Mouse (Mus musculus): ENCODE results near the gene Gm28729. TPM values are rescaled to one million over a fixed set of nuclear protein-coding genes. Genes with fewer than 3 reads are reported as not detected.

Gm28729 gene
- total and polyA plus RNA-seq, 2 experiments from 2014 or later: 0.25 to 0.47 TPM

- Histone ChIP-seq H3K9ac (replicated peaks; ENCODE audit: low read length) (no peak overlapping the region), H3K27me3 (ENCODE audit: insufficient read depth, low read length) (no peaks in the 10 kb centered on the region), H3K36me3 (ENCODE audit: insufficient read depth, low read length) (no peaks in the 10 kb centered on the region), H3K4me3 (ENCODE audit: low read length) (no peak overlapping the region), H3K4me2 (ENCODE audit: low read depth, low read length) (no peak overlapping the region), H3K27ac (0 out of 2 replicates have a peak overlapping the region, but pooled peaks have one; percentile 20), H3K4me1 (ENCODE audit: insufficient read depth, low read length) (no peaks in the 10 kb centered on the region), H3K9me3 (ENCODE audit: low read length) (no peaks in the 10 kb centered on the region)
- no peak for ATAC-seq
- TF ChIP-seq CTCF (IDR thresholded peaks at IDR 0.05; ENCODE audit: low read depth): no peak
- WGBS: 52% methylated on average over 12 of the region's 12 CpGs
- DNase-seq (ENCODE audit: low spot score): no peak
Measured at GRCm38 (mm10) chr9:96450900-96451720, 74.0 kb downstream of the Gm28729 start.

- no peak for DNase-seq (ENCODE audit: low spot score)
- Histone ChIP-seq H3K4me2 (ENCODE audit: low read depth, low read length) (no peak overlapping the region), H3K4me1 (ENCODE audit: insufficient read depth, low read length) (no peaks in the 10 kb centered on the region), H3K27ac (no peak overlapping the region), H3K9ac (replicated peaks; ENCODE audit: low read length) (no peak overlapping the region), H3K9me3 (ENCODE audit: low read length) (no peaks in the 10 kb centered on the region), H3K4me3 (ENCODE audit: low read length) (no peak overlapping the region), H3K27me3 (ENCODE audit: insufficient read depth, low read length) (no peaks in the 10 kb centered on the region), H3K36me3 (ENCODE audit: insufficient read depth, low read length) (no peaks in the 10 kb centered on the region)
- 80% methylated on average over 9 of the region's 9 CpGs for WGBS
- no peak for TF ChIP-seq CTCF (IDR thresholded peaks at IDR 0.05; ENCODE audit: low read depth)
- no peak for ATAC-seq
Measured at GRCm38 (mm10) chr9:96449514-96449913, 75.5 kb downstream of the Gm28729 start.

GRCm38 (mm10) chr9:96445351-96445750, 79.7 kb downstream of the Gm28729 start:
- DNase-seq (ENCODE audit: low spot score) (no peak), ATAC-seq (no peak)
- Histone ChIP-seq H3K27me3 (ENCODE audit: insufficient read depth, low read length) (no peaks in the 10 kb centered on the region), H3K9me3 (ENCODE audit: low read length) (no peaks in the 10 kb centered on the region), H3K27ac (no peak overlapping the region), H3K36me3 (ENCODE audit: insufficient read depth, low read length) (no peaks in the 10 kb centered on the region), H3K4me1 (ENCODE audit: insufficient read depth, low read length) (no peaks in the 10 kb centered on the region), H3K4me2 (ENCODE audit: low read depth, low read length) (no peak overlapping the region), H3K9ac (replicated peaks; ENCODE audit: low read length) (no peak overlapping the region), H3K4me3 (ENCODE audit: low read length) (no peak overlapping the region)
- 68% methylated on average over 4 of the region's 4 CpGs for WGBS
- no peak for TF ChIP-seq CTCF (IDR thresholded peaks at IDR 0.05; ENCODE audit: low read depth)

GRCm38 (mm10) chr9:96442081-96442480, 83.0 kb downstream of the Gm28729 start:
- Histone ChIP-seq H3K9me3 (ENCODE audit: low read length) (no peaks in the 10 kb centered on the region), H3K36me3 (ENCODE audit: insufficient read depth, low read length) (no peaks in the 10 kb centered on the region), H3K27ac (no peak overlapping the region), H3K4me2 (ENCODE audit: low read depth, low read length) (no peak overlapping the region), H3K4me3 (ENCODE audit: low read length) (no peak overlapping the region), H3K9ac (replicated peaks; ENCODE audit: low read length) (no peak overlapping the region), H3K27me3 (ENCODE audit: insufficient read depth, low read length) (no peaks in the 10 kb centered on the region), H3K4me1 (ENCODE audit: insufficient read depth, low read length) (peaks cover 12% of the 10 kb centered on the region)
- DNase-seq (ENCODE audit: low spot score) (no peak), ATAC-seq (no peak)
- WGBS: 35% methylated on average over 10 of the region's 10 CpGs
- TF ChIP-seq CTCF (IDR thresholded peaks at IDR 0.05; ENCODE audit: low read depth): no peak

GRCm38 (mm10) chr9:96438334-96438871, 86.7 kb downstream of the Gm28729 start:
- Histone ChIP-seq H3K27ac (peak overlapping the region; percentile 79), H3K4me1 (ENCODE audit: insufficient read depth, low read length) (peaks cover 12% of the 10 kb centered on the region), H3K4me2 (ENCODE audit: low read depth, low read length) (peak overlapping the region; percentile 74), H3K9me3 (ENCODE audit: low read length) (no peaks in the 10 kb centered on the region), H3K9ac (replicated peaks; ENCODE audit: low read length) (peak overlapping the region; percentile 53), H3K36me3 (ENCODE audit: insufficient read depth, low read length) (no peaks in the 10 kb centered on the region), H3K4me3 (ENCODE audit: low read length) (peak overlapping the region; percentile 37), H3K27me3 (ENCODE audit: insufficient read depth, low read length) (no peaks in the 10 kb centered on the region)
- no peak for TF ChIP-seq CTCF (IDR thresholded peaks at IDR 0.05; ENCODE audit: low read depth)
- peak; percentile 49 for DNase-seq (ENCODE audit: low spot score)
- peak; percentile 47; the same call in 1 of the 2 replicates for ATAC-seq
- WGBS: 8% methylated on average over 8 of the region's 8 CpGs

GRCm38 (mm10) chr9:96437805-96438333, 87.2 kb downstream of the Gm28729 start:
- peak overlapping the region; percentile 53 for H3K9ac ChIP-seq (replicated peaks; ENCODE audit: low read length)
- WGBS: under 1% methylated on average over 25 of the region's 25 CpGs
- peak; percentile 68 for ATAC-seq

More at GRCm38 (mm10) chr9:96437805-96438333, 87.2 kb downstream of the Gm28729 start:
- no peaks in the 10 kb centered on the region for H3K9me3 ChIP-seq (ENCODE audit: low read length)
- peak; percentile 69 for DNase-seq (ENCODE audit: low spot score)
- H3K27me3 ChIP-seq (ENCODE audit: insufficient read depth, low read length): no peaks in the 10 kb centered on the region
- peak overlapping the region; percentile 74 for H3K4me2 ChIP-seq (ENCODE audit: low read depth, low read length)
- peak; percentile 27; the same call in 1 of the 2 replicates for TF ChIP-seq CTCF (IDR thresholded peaks at IDR 0.05; ENCODE audit: low read depth)
- H3K27ac ChIP-seq: peak overlapping the region; percentile 79
- H3K36me3 ChIP-seq (ENCODE audit: insufficient read depth, low read length): no peaks in the 10 kb centered on the region
- H3K4me1 ChIP-seq (ENCODE audit: insufficient read depth, low read length): peaks cover 12% of the 10 kb centered on the region
- peak overlapping the region; percentile 37 for H3K4me3 ChIP-seq (ENCODE audit: low read length)

All from hindbrain, postnatal 0 days (tissue).